Mouse (Mus musculus) brain, embryonic 14.5 days (tissue): Measurements from ENCODE around the gene Uevld.

Experiments used
- CTCF ChIP-seq: fragments of 200-500 bp; IDR thresholded peaks from 2 replicates; pipeline ENCODE4 v1.5.1; 2012; ENCODE audit warnings: inconsistent platforms, mild to moderate bottlenecking, moderate library complexity, borderline replicate concordance; ENCODE audit not compliant: insufficient read depth, insufficient read length; ENCODE audit errors: extremely low read depth
- POLR2A ChIP-seq: fragments of 200-500 bp; IDR thresholded peaks from 2 replicates; pipeline ENCODE4 v1.6.1; 2012; ENCODE audit warnings: mild to moderate bottlenecking, inconsistent platforms, borderline replicate concordance; ENCODE audit not compliant: poor library complexity, insufficient read depth, insufficient read length, severe bottlenecking; ENCODE audit errors: extremely low read depth

- TF ChIP-seq POLR2A = no peak
- no peak for TF ChIP-seq CTCF
Measured at GRCm38 (mm10) chr7:47003411-47004115, 45.2 kb upstream of the Uevld start.
